Mouse (Mus musculus) cerebellum, adult 2 months (tissue): ENCODE measurements at regions not wholly inside any gene's neighbourhood (a gene's known extent, or its start where the extent isn't known, plus 50 kb on each side); places are given as distances from the start of the nearest gene placed in this dataset.

Source experiments
- CTCF ChIP-seq: fragments of 200-500 bp; IDR thresholded peaks from 2 replicates; pipeline ENCODE4 v1.5.1; 2011; ENCODE audit warnings: low read depth, mild to moderate bottlenecking, control low read depth, low read length, moderate library complexity, borderline replicate concordance; ENCODE audit not compliant: insufficient read depth
- POLR2A ChIP-seq: fragments of 200-500 bp; IDR thresholded peaks from 2 replicates; pipeline ENCODE4 v1.6.1; 2011; ENCODE audit warnings: low read length, control low read depth, borderline replicate concordance; ENCODE audit not compliant: insufficient read depth

GRCm38 (mm10) chr10:25620939-25621746 lies 85.1 kb upstream of the Smlr1 start:
- no peak for TF ChIP-seq CTCF
- TF ChIP-seq POLR2A, result no peak
